Mouse (Mus musculus): ENCODE measurements around the gene Fggy.

Gene Fggy

DNA sequence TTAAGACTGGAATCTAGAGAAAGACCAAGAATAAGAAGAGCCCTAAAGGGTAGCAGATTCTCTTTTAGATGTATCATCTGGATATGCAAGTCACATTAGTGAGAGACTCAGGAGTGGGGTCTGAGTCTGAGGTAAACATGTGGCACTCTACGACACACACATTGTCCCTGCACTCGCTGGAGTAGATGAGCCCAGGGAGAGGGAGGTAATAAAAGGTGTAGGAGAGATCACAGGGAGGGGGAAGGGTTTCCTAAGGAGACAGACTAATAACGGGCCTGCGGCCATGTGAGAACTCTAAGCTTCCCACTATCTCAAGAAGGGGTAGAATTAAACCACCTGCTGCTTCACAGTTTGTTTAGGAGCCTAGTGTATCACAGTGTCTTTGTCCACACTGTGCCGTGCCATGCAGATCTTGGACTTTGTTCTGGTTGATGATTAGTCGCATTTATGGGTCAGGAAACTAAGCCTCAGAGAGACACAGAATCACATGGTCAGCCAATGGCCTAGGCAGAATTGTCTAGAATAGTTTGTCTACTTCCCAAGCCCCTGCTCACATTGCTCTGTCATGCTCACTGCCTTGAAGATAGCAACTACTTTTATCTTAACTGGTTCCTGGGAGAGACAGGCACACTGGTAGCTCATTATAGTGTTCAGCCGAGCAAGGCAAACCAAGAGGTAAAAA lies 236.5 kb downstream of the Fggy start:
- peak; percentile 3 for DNase-seq

DNA sequence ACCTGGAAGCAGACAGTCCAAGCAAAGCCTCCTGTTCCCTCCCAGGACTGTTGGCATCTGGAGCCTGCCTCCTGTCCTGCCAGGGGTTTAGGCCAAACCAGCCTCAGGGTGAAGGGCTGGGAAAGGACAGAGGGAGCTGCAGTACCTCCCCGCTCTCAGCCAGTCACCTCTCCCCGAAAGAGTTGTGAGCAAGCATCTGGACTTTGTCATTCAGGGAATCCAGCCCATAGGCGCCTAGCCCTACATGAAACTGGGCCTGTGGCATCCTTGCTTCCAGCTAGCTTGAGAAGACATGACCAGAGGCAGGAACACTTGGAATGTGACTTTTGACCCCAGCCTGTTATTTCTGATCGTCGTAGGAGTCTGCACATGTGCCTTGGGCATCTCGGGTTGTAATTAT lies 237.3 kb downstream of the Fggy start:
- DNase-seq = no peak

DNA sequence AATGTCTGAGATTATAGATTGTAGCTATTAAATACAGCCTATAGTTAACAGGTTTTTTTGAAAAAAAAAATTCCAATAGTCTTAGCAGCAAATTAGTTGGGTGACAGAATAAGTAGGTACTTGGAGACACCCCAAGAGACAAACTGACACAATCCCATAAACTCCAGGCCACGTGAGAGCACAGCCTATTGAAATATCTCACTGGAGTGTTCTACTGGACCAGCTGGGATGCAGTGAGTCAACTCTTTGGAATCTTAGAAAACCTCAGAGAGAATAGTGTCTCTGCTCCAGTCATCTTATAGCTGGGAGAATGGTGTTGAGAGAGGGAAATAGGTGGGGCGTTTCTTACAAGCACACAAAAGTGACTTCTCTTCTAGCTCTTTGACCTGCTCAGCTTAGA lies 238.0 kb downstream of the Fggy start:
- no peak for DNase-seq

DNA sequence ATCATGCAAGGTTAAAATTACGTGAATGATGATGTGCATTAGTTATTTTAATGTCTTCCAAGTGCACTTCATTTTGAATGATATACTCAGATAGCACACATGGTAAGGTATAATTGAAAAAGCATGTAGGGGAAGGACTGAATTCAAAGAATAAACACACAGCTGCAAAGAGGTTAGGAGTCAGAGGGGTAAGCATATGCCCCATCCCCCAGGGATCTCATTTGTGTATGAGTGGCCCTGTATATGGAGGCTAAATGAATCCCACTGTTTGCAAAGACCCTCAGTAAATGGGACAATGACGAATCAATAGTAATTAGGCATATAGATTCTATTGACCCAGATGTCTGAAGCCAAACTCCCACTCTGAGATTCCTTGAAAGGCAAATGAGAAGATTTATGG lies 262.3 kb downstream of the Fggy start:
- DNase-seq = no peak

DNA sequence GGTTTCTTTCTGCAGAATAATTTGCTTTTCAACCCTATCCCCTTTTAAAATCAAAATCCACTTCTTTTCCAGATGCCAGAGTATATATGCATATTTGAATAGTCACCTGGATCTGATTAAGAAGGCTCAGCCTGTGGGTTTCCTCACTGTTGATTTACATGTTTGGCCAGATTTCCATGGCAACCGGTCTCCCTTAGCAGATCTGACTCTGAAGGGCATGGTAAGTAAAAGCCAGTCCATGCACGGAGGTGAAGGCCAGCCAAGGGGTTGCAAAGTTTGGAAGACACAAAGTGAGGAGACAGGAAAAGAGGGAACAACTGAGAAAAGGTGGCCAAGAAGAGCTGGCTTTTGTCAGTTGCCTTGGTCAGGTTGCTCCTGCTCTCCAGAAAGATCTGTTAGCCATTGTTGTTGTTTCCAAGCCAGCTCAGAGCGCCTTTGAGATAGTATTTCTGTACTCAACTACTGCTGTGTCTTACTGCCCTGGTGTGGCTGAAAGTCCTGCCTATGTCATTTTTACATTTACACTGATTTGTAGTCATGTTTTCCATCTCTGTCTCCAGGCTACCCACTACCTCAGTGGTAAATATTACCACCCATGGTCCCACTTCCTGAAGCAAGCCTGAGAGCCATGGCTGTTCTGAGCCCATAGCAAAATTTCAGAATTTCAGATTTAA lies 264.7 kb downstream of the Fggy start:
- DNase-seq = no peak

DNA sequence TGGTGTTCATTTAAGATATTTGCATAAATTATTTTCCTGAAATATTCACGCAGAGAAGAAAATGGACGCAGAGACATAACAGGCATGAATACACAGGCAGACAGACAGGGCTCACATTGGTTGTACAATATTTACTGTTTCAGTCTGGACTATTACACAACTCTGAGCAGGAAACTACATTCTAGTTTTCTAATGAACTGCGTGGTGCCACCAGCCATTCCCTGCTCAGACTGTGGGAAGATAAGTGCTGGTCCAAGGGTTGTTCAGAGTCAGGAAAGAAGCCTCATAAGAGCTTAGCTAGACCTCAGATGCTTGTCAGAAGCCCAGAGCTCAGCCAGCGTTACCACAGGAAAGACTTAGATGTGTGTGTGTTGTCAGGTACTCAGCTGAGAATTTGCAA lies 270.9 kb downstream of the Fggy start:
- no peak for DNase-seq

DNA sequence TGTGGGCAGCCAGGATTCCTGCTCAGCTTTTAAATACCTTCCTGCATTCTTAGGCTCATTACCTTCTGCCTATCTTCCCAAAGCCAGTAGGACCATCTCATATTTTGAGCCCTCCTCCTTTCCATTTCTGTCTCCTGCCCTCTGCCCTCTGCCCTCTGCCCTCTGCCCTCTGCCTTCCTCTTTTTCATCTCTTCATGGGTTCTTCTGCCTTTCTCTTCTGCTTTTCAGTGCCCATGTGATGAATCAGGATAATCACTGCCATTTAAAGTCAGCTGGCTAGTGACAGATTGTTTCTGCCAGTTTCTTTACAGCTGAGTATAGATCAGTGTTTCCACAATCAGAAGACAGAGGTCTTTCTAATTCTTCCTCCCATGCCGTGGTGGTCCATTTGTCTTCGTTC lies 273.0 kb downstream of the Fggy start:
- no peak for DNase-seq

DNA sequence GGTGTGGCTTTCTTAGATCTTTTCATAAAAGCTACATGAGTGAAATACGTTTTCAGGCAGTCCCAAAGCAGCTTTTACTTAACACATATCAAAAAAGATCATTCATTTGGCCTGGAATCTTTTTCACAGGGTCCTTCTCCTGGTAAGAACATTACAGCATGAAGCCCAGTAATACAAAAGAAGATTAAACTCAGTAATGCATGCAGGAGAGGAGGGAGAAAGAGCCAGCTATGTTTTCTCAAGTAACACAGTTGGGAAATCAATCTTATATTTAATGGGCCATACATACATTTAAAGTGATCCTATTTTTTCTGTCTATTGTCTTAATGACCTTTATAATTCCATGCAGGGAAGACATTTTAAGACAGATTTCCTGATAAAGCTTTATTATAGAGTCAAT lies 282.6 kb downstream of the Fggy start:
- DNase-seq = no peak

DNA sequence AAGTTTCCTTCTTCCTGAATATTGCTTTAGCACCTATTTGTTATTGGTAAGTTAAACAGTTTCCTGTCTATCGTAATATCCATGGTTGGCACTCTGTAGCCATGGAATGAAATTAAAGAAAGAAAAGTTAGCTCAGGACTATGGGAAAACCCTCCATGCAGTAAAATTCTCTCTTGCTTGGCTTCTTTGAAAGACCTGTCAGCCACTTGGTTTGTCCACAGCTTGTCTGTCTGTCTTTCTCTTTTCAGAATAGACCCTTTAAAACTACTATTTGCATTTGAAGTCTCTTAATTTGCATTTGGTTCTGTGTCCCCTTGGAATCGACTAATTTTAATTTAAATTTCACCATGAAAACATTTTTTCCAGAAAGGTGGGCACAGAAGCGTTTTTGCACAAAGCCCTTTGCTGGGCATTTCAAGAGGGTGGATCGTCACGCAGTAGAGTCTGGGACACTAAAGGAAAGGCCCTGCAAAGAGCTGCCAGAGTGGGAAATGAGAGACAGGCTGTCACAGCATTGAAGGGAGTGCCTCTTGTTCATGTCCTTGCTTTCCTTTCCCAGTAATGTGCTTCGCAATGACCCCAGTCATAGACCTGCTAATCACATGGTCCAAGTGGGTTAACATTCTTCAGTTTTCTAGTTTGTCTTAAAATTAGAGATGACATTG lies 283.2 kb downstream of the Fggy start:
- no peak for DNase-seq

DNA sequence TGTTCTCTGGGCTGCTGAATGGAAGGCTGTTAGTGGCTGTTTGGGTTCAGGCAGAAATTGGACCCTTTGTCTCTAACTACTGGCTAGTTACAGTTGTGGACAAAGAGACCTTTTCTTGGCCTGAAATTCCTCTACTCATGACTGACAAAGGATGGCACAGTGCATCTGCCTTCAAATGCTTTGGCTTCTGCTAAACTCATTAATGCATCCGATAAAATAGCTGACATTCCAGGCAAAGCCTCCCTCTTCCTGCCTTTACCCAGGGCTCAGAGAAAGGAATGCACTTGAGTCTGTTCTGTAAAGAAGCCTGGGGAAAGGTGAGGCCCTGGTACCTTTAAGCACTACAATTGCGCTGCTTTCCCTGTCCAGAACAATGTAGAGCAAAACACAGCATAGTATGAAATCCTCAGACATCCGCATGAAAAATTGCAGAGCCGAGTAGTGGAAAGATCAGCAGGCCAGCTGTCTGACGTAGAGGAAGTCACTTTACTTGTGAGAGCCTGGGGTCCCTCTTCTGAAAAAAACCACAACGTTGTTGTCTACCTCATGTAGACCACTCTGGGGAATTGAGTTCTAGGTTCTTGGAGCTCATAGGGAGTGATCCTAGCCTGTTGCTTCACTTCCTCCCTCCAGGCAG lies 288.8 kb downstream of the Fggy start:
- peak; percentile 60 for DNase-seq

DNA sequence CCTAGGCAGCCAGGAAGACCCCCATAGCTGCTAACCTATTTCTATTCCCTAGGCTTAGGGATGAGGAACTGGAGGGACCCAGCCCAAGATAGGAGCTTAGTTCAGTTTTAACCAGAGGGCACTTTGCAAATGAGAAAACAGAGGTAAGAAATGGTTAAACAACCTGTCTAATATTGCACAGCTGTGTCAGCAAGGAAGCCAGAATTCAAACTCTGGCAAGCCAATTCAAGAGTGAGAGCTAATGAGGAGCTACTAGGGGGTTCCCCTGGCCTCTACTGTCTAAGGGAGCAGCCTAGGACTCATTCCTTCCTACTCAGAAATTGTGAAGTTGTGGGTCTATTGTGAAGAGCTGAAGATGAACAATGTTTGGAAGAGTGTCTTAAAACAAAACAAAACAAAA lies 289.9 kb downstream of the Fggy start:
- no peak for DNase-seq

DNA sequence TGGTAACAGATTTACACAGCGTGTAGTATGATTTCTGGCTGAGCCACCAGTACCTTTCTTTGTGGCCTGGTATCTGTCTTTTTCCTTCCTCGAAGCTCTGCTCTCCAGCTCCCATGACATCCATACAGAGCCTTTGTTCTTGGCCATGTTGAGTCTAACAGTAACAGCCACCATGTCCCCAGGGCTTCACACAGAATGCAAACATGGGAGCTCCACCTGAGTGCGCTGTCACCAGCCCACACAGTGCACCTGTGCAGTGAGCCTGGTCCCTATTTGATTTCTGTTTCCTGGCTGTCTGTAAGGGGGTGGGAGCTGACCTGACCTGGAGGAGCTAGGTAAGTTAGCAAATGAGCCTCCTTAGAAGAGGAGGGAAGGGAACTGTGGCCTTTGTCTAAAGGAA lies 290.4 kb downstream of the Fggy start:
- DNase-seq = no peak

DNA sequence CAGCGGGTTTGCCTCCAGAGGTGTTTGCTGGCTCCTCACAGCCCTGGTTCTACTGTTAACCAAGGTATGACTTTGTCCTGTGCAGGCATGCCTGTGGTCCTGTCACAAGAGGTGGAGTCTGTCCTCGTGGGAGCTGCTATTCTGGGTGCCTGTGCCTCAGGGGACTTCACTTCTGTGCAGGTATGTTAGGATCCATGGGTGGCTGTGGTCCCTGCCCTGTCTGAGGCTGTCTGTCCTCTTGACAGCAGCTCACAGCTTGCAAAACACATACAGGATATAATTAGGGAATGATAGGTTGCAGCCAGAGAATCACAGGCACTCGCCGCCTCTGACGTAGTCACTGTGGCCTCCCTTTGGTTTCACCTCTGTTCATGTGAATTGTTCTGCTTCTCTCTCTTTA lies 292.2 kb downstream of the Fggy start:
- DNase-seq = no peak

DNA sequence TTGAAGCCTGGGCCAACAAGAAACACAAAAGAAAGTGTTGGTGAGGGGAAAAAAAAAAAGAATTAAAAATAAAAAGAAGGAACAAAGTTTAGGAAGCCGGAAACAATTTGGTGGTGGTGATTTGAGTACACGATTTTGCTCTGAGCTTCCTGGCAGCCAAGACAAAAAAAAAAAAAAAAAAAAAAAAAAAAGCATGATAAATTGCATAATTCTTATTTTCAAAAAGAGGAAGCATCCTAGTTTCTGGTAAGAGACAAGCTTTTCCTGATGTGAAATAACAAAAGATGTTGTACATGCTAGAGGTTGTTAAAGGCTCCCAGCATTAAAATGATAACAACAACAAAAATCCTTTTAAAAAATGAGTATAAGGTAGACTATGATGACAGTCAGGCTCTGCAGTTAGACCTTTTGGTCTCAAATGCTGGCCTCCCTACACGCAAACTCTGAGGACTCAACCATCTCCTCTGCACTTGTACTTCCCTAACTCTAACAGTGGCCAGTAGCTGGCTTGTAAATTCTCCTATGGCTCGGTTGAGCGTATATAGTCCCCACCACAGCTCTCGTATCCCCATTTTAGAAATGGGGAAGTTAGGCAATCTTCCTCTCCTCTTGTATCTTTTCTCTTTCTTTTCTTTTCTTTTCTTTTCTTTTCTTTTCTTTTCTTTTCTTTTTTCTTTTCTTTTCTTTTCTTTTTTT lies 292.9 kb downstream of the Fggy start:
- no peak for DNase-seq

DNA sequence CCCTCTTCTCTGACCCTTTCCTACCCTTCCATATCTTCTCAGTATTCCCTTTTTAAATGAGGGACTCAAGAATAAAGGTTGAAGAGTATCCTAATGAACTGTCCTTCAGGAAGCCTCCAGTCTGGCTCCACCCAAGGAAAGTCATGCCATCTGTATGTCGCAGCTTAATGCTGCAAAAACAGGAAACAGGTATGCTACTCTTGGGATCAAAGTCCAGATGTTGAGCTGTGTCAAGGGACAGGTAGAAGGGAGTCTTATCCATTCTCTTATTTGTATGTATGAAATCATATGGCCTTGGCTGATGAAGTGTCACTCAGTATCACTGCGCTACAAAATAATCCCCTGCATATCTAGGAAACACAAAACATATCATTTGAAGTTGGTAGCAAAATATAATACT lies 294.9 kb downstream of the Fggy start:
- no peak for DNase-seq

DNA sequence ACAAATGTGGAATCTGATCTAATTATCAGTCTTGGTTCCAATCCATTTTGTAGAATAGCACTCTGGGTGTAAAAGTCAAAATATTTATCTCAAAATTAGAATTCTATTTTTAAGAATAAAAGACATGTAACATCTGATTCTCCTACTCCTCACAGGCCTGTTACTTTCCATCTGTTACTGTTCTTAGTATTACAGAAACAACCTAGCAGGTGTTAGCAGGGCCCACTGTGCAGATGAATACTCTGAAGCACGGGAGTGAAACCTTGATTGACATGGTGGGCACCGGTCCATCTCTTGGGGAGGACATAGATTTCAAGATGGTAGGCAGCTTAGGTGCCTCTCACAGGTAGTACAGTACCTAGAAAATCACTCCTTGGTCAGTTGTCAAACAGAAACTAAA lies 298.7 kb downstream of the Fggy start:
- no peak for DNase-seq

DNA sequence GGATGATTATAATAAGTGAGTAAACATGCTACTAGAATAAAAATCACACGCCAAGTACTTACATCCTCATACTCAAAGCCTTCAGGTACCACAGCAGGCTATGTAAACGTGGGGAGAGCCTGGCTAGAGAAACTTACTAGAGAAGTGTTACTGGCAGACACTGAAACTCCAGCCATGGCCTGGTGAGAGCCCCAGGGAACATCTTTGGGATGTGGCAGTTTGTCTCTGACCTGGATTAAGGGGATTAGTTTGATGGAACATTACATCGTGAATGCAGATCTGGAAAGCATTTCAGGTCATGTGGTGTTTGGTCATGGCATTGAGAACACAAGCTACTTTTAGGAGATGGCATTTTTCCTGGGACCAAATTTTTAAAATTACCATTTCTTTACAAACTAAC lies 303.3 kb downstream of the Fggy start:
- DNase-seq = peak; percentile 43

DNA sequence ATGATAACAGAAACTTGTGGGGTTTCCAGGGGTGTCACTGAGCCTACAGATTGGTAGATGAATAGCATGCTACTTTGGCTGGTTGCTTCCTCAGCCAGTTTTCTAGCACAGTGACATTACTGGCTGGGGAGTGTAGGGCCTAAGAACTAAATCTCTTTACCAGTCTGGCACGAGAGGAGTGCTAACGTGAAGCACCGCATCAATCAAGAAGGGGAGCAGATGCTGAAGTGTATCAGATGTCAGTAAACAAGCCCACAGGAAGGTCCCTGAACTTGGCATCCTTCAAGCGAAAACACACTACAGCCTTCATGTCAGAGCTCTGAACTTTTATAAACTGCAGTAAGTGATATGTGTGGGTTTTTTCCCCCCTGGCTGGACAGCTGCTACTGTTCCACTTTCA lies 303.8 kb downstream of the Fggy start:
- DNase-seq = peak; percentile 26

DNA sequence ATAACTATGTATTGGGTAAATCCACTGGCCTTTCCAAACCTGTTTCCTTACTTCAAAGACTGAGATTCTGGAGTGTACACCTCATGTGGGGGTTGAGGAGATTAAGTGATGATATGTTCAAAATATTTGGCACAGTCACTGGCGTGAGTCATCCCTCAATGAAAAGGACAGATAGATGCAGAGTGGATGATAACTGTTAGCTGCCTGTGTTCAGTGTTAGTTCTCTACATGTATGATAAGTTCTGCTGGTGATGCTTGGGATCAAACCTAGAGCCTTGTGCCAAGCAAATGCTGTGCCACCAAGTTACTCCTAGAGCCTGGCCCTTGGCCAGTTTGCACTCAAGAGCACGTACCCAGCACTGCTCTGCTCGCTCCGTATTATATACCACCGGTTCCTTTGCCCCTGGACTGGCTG lies 304.4 kb downstream of the Fggy start:
- no peak for DNase-seq

DNA sequence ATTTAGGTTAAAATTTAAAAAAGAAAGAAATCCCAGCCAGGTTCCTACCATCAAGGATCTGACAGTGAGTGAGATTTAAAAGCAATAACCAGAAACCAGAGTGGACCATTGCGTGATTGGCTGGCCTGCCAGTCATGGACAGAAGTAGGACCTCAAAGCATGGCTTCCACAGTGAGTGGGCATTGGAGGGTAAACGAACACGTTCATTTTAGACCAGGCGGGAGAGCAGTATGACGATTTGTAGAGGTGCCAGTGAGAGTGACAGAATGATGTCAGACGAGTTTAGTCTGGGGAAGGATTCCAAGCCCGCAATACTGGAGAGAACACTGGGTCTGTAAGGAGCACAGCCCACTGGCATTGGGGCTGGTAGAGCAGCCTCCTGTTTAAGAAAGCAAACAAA lies 305.0 kb downstream of the Fggy start:
- DNase-seq = no peak

DNA sequence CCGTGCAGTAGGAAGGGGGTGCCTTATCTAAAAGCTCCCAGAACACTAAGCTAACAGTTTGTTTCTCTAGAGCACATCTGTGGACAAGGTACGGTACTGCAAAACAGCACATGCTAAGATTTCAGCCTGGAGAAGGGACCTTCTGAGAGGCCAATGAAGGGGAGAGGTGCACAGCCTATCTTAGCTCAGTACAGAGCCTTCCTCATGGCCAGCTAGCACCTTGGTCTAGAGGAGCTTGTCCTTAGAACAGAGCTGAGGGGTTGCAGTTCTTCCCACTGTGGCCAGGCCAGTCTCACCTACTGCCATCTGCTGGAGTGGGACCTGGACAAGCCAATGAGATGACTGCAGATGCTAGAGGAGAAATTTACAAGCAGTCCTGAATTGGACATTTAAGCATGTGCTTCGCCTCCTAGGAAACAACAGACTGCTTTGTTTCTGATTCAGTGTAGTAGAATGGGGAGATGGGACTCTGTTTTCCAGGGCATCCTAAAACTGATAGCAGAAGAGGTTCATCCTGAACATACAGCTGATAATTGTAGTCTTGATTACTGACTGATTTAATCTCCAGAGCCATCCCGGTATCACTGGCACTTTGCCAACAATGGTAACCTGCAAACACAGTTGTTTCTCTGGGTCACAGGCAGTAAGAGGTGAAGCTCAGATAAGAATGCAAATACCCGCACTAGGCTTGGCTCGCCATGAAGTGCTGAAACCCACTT lies 305.6 kb downstream of the Fggy start:
- peak; percentile 27 for DNase-seq

DNA sequence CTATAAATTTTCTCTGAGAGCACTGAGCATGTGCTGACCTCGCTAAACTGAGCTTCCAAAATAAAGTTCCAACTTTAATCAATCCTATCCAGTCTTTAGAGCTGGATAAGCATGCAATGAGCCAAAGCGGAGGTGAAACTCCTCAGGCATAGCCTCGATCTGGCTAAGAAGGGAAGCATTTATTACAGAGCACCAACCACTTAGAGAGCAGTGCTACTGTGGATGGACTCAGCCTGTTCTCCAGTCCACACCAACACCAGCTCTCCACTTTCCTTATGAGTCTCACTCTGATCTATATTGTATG lies 306.1 kb downstream of the Fggy start:
- no peak for DNase-seq

DNA sequence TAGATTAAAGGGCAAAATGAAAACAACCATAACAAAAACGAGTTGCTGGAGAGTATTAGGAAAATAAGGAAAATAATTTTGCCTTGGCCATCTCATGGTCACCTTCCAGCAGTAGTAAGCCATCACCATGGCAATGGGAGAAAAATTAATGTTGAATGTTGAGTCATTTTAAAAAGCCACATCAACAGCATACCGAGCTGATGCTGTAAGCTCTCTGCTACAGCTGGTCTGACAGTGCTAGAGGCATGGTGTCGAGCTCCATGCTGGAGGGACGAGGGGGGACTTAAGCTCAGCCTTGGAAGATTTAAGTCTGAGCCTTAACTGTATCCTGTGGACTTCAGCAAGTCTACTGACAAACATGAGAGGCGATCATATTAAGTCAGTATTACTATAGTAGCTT lies 307.9 kb downstream of the Fggy start:
- DNase-seq = no peak

Measured in retina, postnatal 1 day (tissue).